Mouse (Mus musculus): ENCODE measurements around the gene Gm614. TPM values are rescaled to one million over a fixed set of nuclear protein-coding genes. Genes with fewer than 3 reads are reported as not detected.

Gm614 gene
- polyA plus RNA-seq, 1 experiment: not detected

DNA sequence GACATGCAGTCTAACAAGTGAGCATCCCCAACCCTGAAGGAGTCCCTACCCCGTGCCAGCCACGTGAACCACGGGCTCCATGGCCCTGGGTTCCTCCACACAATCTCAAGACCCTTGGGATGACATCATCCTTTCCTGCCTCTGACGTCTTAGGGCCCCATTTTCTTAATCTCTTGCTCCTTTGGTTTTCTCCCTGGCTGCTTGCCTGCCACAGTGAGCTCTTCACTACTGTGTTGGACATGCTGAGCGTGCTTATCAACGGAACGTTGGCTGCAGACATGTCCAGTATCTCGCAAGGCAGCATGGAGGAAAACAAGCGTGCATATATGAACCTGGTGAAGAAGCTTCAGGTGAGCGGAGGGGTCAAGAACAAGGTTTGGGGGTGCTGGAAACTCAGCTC, 26.3 kb upstream of the Gm614 start:
- TF ChIP-seq POLR2A (IDR thresholded peaks at IDR 0.05; ENCODE audit: low read depth, low read length) (no peak), CTCF (conservative IDR thresholded peaks at IDR 0.05; ENCODE audit: insufficient read depth, insufficient read length, low read depth, low read length) (no peak)
- Histone ChIP-seq H3K27ac (ENCODE audit: insufficient read depth, low read depth, low read length) (no peak overlapping the region), H3K4me1 (ENCODE audit: control insufficient read depth, insufficient read depth, low read length) (no peaks in the 10 kb centered on the region), H3K4me3 (ENCODE audit: insufficient read depth, low read depth, low read length) (no peak overlapping the region), H3K36me3 (ENCODE audit: control insufficient read depth, insufficient read depth, low read length) (no peaks in the 10 kb centered on the region; the same call in 1 of the 2 replicates), H3K27me3 (replicated peaks; ENCODE audit: control insufficient read depth, insufficient read depth, low read length) (no peaks in the 10 kb centered on the region)
- DNase-seq: no peak
- 96% methylated on average over 10 of the region's 10 CpGs for WGBS

DNA sequence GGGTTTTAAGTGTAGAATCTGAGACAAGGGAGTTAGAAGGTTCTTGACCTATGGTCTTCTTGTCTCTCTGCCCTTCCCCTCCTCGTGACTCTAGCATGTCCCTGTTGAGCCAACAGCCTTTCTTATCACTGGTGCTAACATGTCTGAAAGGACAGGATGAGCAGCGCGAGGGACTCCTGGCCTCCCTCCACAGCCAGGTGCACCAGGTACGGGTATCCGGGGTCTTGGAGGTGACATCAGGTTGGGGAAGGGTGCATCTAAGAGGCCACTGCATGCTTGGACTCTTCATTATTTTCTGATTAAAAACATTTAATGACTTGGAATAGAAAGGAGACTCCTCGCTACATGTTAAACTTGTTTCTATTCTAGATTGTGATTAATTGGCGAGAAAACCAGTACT, 25.2 kb upstream of the Gm614 start:
- WGBS: 96% methylated on average over 7 of the region's 7 CpGs
- Histone ChIP-seq H3K4me1 (ENCODE audit: control insufficient read depth, insufficient read depth, low read length) (no peaks in the 10 kb centered on the region), H3K27me3 (replicated peaks; ENCODE audit: control insufficient read depth, insufficient read depth, low read length) (no peaks in the 10 kb centered on the region), H3K27ac (ENCODE audit: insufficient read depth, low read depth, low read length) (no peak overlapping the region), H3K36me3 (ENCODE audit: control insufficient read depth, insufficient read depth, low read length) (no peaks in the 10 kb centered on the region; the same call in 1 of the 2 replicates), H3K4me3 (ENCODE audit: insufficient read depth, low read depth, low read length) (no peak overlapping the region)
- TF ChIP-seq CTCF (conservative IDR thresholded peaks at IDR 0.05; ENCODE audit: insufficient read depth, insufficient read length, low read depth, low read length) (no peak), POLR2A (IDR thresholded peaks at IDR 0.05; ENCODE audit: low read depth, low read length) (no peak)
- no peak for DNase-seq

DNA sequence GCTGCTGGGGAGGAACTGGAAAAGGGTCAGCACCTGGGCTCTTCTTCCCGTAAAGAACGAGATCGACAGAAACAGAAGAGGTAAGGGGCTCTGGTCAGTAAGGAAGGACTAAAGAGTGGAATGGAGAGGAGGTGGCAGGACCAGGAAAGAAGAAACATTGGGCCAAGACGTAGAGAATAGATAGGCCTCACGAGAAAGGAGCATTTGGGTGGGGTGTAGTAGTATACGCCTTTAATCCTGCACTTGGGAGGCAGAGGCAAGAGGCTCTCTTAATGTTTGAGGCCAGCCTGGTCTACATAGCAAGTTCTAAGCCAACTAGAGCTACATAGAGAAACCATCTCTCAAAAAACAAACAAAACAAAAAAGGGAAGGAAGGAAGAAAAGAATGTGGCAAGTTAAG, 24.6 kb upstream of the Gm614 start:
- TF ChIP-seq POLR2A (IDR thresholded peaks at IDR 0.05; ENCODE audit: low read depth, low read length): no peak
- TF ChIP-seq CTCF (conservative IDR thresholded peaks at IDR 0.05; ENCODE audit: insufficient read depth, insufficient read length, low read depth, low read length): no peak
- no peak overlapping the region for H3K4me3 ChIP-seq (ENCODE audit: insufficient read depth, low read depth, low read length)
- 94% methylated on average over 6 of the region's 6 CpGs for WGBS
- H3K27ac ChIP-seq (ENCODE audit: insufficient read depth, low read depth, low read length): no peak overlapping the region
- no peaks in the 10 kb centered on the region for H3K4me1 ChIP-seq (ENCODE audit: control insufficient read depth, insufficient read depth, low read length)
- DNase-seq: no peak
- H3K27me3 ChIP-seq (replicated peaks; ENCODE audit: control insufficient read depth, insufficient read depth, low read length): no peaks in the 10 kb centered on the region
- no peaks in the 10 kb centered on the region; the same call in 1 of the 2 replicates for H3K36me3 ChIP-seq (ENCODE audit: control insufficient read depth, insufficient read depth, low read length)

DNA sequence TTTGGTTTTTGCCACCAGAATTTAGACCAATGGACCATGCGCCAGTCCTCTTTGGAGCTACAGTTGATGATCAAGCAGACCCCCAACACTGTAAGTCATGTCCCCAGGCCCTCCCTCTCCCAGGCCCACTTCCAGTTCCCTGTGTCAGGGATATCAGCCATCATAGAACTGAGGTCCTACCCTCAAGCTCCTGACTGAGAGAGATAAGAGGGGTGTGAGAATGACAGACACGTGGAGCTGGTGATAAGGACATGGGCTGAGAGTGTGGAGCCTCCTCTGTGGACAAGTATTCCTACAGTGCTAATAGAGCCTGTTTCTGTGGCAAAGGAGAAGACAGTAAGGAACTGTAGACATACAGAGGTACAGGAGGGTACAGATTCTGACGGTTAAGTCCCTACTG, 23.8 kb upstream of the Gm614 start:
- TF ChIP-seq POLR2A (IDR thresholded peaks at IDR 0.05; ENCODE audit: low read depth, low read length) (no peak), CTCF (conservative IDR thresholded peaks at IDR 0.05; ENCODE audit: insufficient read depth, insufficient read length, low read depth, low read length) (no peak)
- Histone ChIP-seq H3K27ac (ENCODE audit: insufficient read depth, low read depth, low read length) (no peak overlapping the region), H3K27me3 (replicated peaks; ENCODE audit: control insufficient read depth, insufficient read depth, low read length) (no peaks in the 10 kb centered on the region), H3K36me3 (ENCODE audit: control insufficient read depth, insufficient read depth, low read length) (no peaks in the 10 kb centered on the region; the same call in 1 of the 2 replicates), H3K4me3 (ENCODE audit: insufficient read depth, low read depth, low read length) (no peak overlapping the region), H3K4me1 (ENCODE audit: control insufficient read depth, insufficient read depth, low read length) (no peaks in the 10 kb centered on the region)
- WGBS: 98% methylated on average over 3 of the region's 3 CpGs
- DNase-seq: no peak

DNA sequence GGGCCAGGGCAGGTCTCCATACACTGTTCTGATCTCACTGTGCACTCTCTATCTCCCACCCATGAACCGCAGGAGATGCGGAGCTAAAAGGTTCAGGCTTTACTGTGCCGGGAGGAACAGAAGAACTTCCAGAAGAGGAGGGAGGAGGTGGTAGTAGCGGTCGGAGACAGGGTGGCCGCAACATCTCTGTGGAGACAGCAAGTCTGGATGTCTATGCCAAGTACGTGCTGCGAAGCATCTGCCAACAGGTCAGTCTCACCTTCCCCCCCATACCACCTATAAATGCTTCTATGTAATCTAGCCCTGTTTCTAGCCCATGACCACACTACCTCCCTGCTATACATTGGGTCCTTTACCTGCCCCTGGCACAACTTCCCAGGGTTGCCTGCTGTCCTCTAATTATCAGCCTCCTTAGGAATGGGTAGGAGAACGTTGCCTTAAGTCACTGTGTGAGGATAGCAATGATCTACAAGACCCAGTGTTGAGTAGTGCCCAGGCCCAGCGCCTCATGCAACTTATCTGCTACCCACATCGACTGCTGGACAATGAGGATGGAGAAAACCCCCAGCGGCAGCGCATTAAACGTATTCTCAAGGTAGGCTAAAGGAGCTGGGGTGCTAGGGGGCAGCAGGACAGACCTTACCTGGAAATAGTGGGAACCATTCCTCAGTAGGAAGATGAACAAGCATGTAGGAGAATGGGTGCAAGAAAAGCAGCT, 22.3 kb upstream of the Gm614 start:
- Histone ChIP-seq H3K4me3 (ENCODE audit: insufficient read depth, low read depth, low read length) (no peak overlapping the region), H3K36me3 (ENCODE audit: control insufficient read depth, insufficient read depth, low read length) (peaks cover 1% of the 10 kb centered on the region), H3K4me1 (ENCODE audit: control insufficient read depth, insufficient read depth, low read length) (no peaks in the 10 kb centered on the region), H3K27me3 (replicated peaks; ENCODE audit: control insufficient read depth, insufficient read depth, low read length) (no peaks in the 10 kb centered on the region), H3K27ac (ENCODE audit: insufficient read depth, low read depth, low read length) (no peak overlapping the region)
- TF ChIP-seq CTCF (conservative IDR thresholded peaks at IDR 0.05; ENCODE audit: insufficient read depth, insufficient read length, low read depth, low read length): no peak
- no peak for TF ChIP-seq POLR2A (IDR thresholded peaks at IDR 0.05; ENCODE audit: low read depth, low read length)
- no peak for DNase-seq
- 91% methylated on average over 13 of the region's 14 CpGs for WGBS

DNA sequence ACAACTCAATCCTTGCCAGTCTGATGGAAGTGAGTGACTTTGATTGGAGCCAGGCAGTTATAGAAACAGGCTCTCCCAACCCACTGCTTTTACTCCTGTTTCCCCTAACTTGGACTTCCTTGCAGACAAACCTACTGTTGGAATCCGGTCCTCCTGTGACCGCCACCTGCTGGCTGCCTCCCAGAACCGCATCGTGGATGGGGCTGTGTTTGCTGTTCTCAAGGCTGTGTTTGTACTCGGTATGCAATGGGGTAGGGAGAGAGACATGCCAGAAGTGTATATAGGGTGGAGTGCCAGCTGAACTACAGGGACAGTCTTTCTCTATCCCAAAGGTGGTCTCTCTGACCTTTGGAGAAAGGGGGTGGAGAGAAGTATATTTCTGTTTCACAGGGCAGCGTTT, 21.7 kb upstream of the Gm614 start:
- Histone ChIP-seq H3K27me3 (replicated peaks; ENCODE audit: control insufficient read depth, insufficient read depth, low read length) (no peaks in the 10 kb centered on the region), H3K27ac (ENCODE audit: insufficient read depth, low read depth, low read length) (no peak overlapping the region), H3K36me3 (ENCODE audit: control insufficient read depth, insufficient read depth, low read length) (peaks cover 1% of the 10 kb centered on the region), H3K4me1 (ENCODE audit: control insufficient read depth, insufficient read depth, low read length) (no peaks in the 10 kb centered on the region), H3K4me3 (ENCODE audit: insufficient read depth, low read depth, low read length) (no peak overlapping the region)
- 21% methylated on average over 6 of the region's 6 CpGs for WGBS
- TF ChIP-seq POLR2A (IDR thresholded peaks at IDR 0.05; ENCODE audit: low read depth, low read length) (no peak), CTCF (conservative IDR thresholded peaks at IDR 0.05; ENCODE audit: insufficient read depth, insufficient read length, low read depth, low read length) (peak; percentile 71)
- DNase-seq: peak; percentile 40

DNA sequence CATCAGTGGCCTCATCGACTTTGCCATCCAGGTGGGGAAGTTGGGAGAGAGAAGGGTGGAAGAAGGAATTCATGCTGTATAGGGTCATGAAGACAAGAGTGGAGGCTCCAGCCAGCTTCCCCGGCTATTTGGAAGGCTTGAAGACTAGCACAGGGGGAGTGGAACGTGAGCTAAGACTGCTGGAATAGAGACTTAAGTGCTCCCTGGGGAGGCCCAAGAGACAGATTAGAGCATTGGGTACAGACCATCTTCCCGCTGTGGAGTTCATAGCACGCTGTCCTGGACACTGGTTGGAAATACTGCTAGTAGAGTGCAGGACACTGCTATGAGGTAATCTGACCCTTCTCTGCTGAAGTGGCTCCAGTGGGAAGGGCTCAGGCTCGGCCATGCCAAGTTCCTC, 19.0 kb upstream of the Gm614 start:
- no peaks in the 10 kb centered on the region for H3K4me1 ChIP-seq (ENCODE audit: control insufficient read depth, insufficient read depth, low read length)
- no peaks in the 10 kb centered on the region for H3K27me3 ChIP-seq (replicated peaks; ENCODE audit: control insufficient read depth, insufficient read depth, low read length)
- TF ChIP-seq POLR2A (IDR thresholded peaks at IDR 0.05; ENCODE audit: low read depth, low read length): no peak
- TF ChIP-seq CTCF (conservative IDR thresholded peaks at IDR 0.05; ENCODE audit: insufficient read depth, insufficient read length, low read depth, low read length): no peak
- DNase-seq: no peak
- 72% methylated on average over 6 of the region's 6 CpGs for WGBS
- no peak overlapping the region for H3K27ac ChIP-seq (ENCODE audit: insufficient read depth, low read depth, low read length)
- peaks cover 3% of the 10 kb centered on the region for H3K36me3 ChIP-seq (ENCODE audit: control insufficient read depth, insufficient read depth, low read length)
- no peak overlapping the region for H3K4me3 ChIP-seq (ENCODE audit: insufficient read depth, low read depth, low read length)

All from kidney, adult 2 months (tissue).